Mouse (Mus musculus): ENCODE data around the gene Smap2.

DNA sequence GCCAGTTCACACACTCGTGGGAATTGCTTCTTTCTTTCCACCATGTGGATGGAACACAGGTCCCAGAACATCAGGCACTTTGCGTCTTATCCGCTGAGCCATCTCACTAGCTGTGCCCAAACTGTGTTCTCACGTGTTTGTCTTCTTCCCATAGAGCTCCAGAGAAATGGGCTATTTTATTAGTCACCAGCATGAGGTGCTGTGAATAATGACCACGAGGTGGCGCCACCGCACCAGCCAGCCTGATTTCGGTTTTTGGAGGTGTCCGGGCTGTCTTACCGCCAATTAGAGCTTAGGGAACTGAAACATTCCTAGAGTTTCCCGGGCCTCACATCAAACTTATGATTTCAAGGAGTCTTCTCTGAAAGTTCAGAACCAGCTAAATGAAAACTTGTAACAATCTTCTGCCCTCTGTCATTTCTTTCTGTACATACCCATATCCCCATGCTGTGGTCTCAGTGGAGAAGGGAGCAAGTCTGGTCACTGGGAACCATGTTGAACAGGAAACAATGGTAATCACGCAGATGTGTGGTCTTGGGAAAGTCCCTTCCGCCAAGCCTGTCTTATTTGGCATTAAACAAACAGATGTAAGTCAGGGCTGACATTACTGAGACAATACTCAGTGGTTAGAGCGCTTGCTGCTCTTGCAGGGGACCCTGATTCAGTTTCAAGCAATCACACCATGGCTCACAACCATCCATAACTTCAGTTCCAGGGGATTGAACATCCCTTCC is 11.8 kb upstream of the Smap2 start:
- TF ChIP-seq CTCF (conservative IDR thresholded peaks at IDR 0.05; ENCODE audit: insufficient read depth, insufficient read length, low read depth, low read length) (peak; percentile 77), POLR2A (IDR thresholded peaks at IDR 0.05; ENCODE audit: low read depth, low read length) (no peak)
